Mouse (Mus musculus): ENCODE measurements at regions not wholly inside any gene's neighbourhood (a gene's known extent, or its start where the extent isn't known, plus 50 kb on each side); places are given as distances from the start of the nearest gene placed in this dataset.
"Not testable (repeated sequence)": the region's sequence is repeated elsewhere in the genome, so short reads cannot be mapped to it uniquely, and the experiment has no call there.

- DNase-seq, result no peak
Observed at GRCm38 (mm10) chr13:73041233-73042040, 218.8 kb upstream of the Irx4 start.

GRCm38 (mm10) chr13:73069840-73070530, 190.3 kb upstream of the Irx4 start:
- DNase-seq, result no peak

GRCm38 (mm10) chr13:73070531-73070908, 189.8 kb upstream of the Irx4 start:
- DNase-seq, result no peak

GRCm38 (mm10) chr13:73071032-73071431, 189.2 kb upstream of the Irx4 start:
- no peak for DNase-seq

- no peak for DNase-seq
Observed at GRCm38 (mm10) chr13:73071854-73072852, 188.1 kb upstream of the Irx4 start.

GRCm38 (mm10) chr13:73077866-73078430, 182.3 kb upstream of the Irx4 start:
- no peak for DNase-seq

GRCm38 (mm10) chr13:73087815-73088214, 172.5 kb upstream of the Irx4 start:
- DNase-seq, result not testable (repeated sequence)

- no peak for DNase-seq
Observed at GRCm38 (mm10) chr13:73091886-73092285, 168.4 kb upstream of the Irx4 start.

GRCm38 (mm10) chr13:73097502-73097901, 162.8 kb upstream of the Irx4 start:
- no peak for DNase-seq

GRCm38 (mm10) chr13:73099407-73099806, 160.9 kb upstream of the Irx4 start:
- no peak for DNase-seq

GRCm38 (mm10) chr13:73107250-73107993, 152.9 kb upstream of the Irx4 start:
- no peak for DNase-seq

- no peak for DNase-seq
Observed at GRCm38 (mm10) chr13:73116822-73117632, 143.3 kb upstream of the Irx4 start.

- DNase-seq, result no peak
Observed at GRCm38 (mm10) chr13:73117633-73118076, 142.6 kb upstream of the Irx4 start.

GRCm38 (mm10) chr13:73122945-73123344, 137.3 kb upstream of the Irx4 start:
- DNase-seq, result no peak

GRCm38 (mm10) chr13:73131270-73131669, 129.0 kb upstream of the Irx4 start:
- DNase-seq, result no peak

GRCm38 (mm10) chr13:73132746-73133145, 127.5 kb upstream of the Irx4 start:
- no peak for DNase-seq

- DNase-seq, result no peak
Observed at GRCm38 (mm10) chr13:73134929-73135328, 125.3 kb upstream of the Irx4 start.

- DNase-seq, result no peak
Observed at GRCm38 (mm10) chr13:73141302-73141701, 119.0 kb upstream of the Irx4 start.

- DNase-seq, result no peak
Observed at GRCm38 (mm10) chr13:73158016-73158415, 102.3 kb upstream of the Irx4 start.

- DNase-seq, result no peak
Observed at GRCm38 (mm10) chr13:73159454-73159853, 100.8 kb upstream of the Irx4 start.

All from gastrocnemius, postnatal 10 days (tissue).